Mouse (Mus musculus) neural tube, embryonic 14.5 days (tissue): Measurements from ENCODE around the gene Ckap4. TPM values are rescaled to one million over a fixed set of nuclear protein-coding genes. Genes with fewer than 3 reads are reported as not detected.
"Not testable (repeated sequence)": the region's sequence is repeated elsewhere in the genome, so short reads cannot be mapped to it uniquely, and the experiment has no call there.

Experiments
- ATAC-seq: fragments of 200-750 bp; cut with Nextera tagmentation; 2 replicates; pipeline ENCODE4 v1.8.0; 2017; ENCODE audit warnings: low read depth, mild to moderate bottlenecking, moderate TSS enrichment, moderate library complexity
- H3K27ac ChIP-seq: fragments of 300-500 bp; sonication (generic); 2 replicates; pipeline ENCODE4 v1.5.1; 2014; ENCODE audit warnings: low read depth, mild to moderate bottlenecking, control low read depth, low read length, moderate library complexity, mixed read lengths
- H3K27me3 ChIP-seq: fragments of 300-500 bp; sonication (generic); 2 replicates; pipeline ENCODE4 v1.6.1; 2014; ENCODE audit warnings: low read length; ENCODE audit not compliant: control insufficient read depth, insufficient read depth
- H3K36me3 ChIP-seq: fragments of 300-500 bp; sonication (generic); 2 replicates; pipeline ENCODE4 v1.6.1; 2014; ENCODE audit warnings: low read length, mixed read lengths; ENCODE audit not compliant: control insufficient read depth, insufficient read depth
- H3K4me1 ChIP-seq: fragments of 300-500 bp; sonication (generic); 2 replicates; pipeline ENCODE4 v1.6.1; 2014; ENCODE audit warnings: low read length; ENCODE audit not compliant: control insufficient read depth, insufficient read depth
- H3K4me2 ChIP-seq: fragments of 300-500 bp; sonication (generic); 2 replicates; pipeline ENCODE4 v1.6.1; 2014; ENCODE audit warnings: mild to moderate bottlenecking, low read depth, low read length, control low read depth
- H3K4me3 ChIP-seq: fragments of 300-500 bp; sonication (generic); 2 replicates; pipeline ENCODE4 v1.5.1; 2014; ENCODE audit warnings: low read depth, low read length, control low read depth, mixed read lengths
- H3K9ac ChIP-seq: fragments of 300-500 bp; sonication (generic); replicated peaks from 2 replicates; pipeline ENCODE4 v1.6.1; 2014; ENCODE audit warnings: low read depth, mild to moderate bottlenecking, control low read depth, low read length, mixed read lengths
- H3K9me3 ChIP-seq: fragments of 300-500 bp; sonication (generic); 2 replicates; pipeline ENCODE4 v1.6.1; 2016; ENCODE audit warnings: low read length; ENCODE audit not compliant: control insufficient read depth
- WGBS: fragments of 180-500 bp; shearing (Covaris S2); extraction: QIAGEN DNeasy Blood & Tissue Kit; methylation state at CpG from one replicate; pipeline ENCODE4 v1.1.7; 2014; 5-methylcytosine and 5-hydroxymethylcytosine counted together
- polyA plus RNA-seq: library from polyadenylated mRNA; unstranded; fragments of >200 nt; fragmentation: Nextera tagmentation; extraction: Ambion mirVana; gene quantifications from 2 replicates; pipeline ENCODE4 v1.2.1, GENCODE M21; 2014

Ckap4 gene
- polyA plus RNA-seq, 1 experiment from 2014 or later = 60.8 TPM

GRCm38 (mm10) chr10:84494432-84494831 lies 39.4 kb downstream of the Ckap4 start:
- Histone ChIP-seq H3K9me3 (no peaks in the 10 kb centered on the region), H3K27me3 (no peaks in the 10 kb centered on the region), H3K9ac (no peak overlapping the region), H3K4me3 (no peak overlapping the region), H3K36me3 (no peaks in the 10 kb centered on the region), H3K27ac (no peak overlapping the region), H3K4me1 (0 out of 2 replicates have a peak, but pooled peaks cover 2% of the 10 kb centered on the region), H3K4me2 (no peak overlapping the region)
- ATAC-seq = no peak
- 82% methylated on average over 7 of the region's 7 CpGs for WGBS

GRCm38 (mm10) chr10:84490115-84490514 lies 43.7 kb downstream of the Ckap4 start:
- Histone ChIP-seq H3K4me1 (no peaks in the 10 kb centered on the region), H3K4me3 (no peak overlapping the region), H3K27me3 (no peaks in the 10 kb centered on the region), H3K9me3 (no peaks in the 10 kb centered on the region), H3K4me2 (no peak overlapping the region), H3K36me3 (no peaks in the 10 kb centered on the region), H3K27ac (no peak overlapping the region), H3K9ac (no peak overlapping the region)
- ATAC-seq = no peak
- WGBS = 92% methylated on average over 5 of the region's 5 CpGs

DNA sequence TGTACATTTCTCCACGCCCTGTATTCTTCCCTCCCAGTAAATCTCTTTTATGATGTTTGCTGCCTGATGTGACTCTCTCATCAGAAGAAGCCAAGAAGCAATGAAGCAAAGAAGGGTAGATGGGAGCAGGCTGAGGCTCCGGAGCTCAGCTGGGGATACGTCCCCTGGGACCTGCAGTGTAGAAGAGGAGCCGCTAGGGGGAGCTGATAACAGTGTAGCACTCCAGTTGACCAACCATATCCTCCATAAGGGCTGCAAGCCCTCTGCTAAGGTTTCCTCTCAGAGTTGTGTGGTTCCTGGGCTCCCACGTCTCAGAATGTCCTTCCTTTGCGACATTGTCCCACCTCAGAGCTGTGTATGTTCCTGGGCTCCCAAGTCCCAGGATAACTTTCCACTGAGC lies 45.5 kb downstream of the Ckap4 start:
- 48% methylated on average over 6 of the region's 6 CpGs for WGBS
- Histone ChIP-seq H3K9ac (no peak overlapping the region), H3K27me3 (no peaks in the 10 kb centered on the region), H3K9me3 (no peaks in the 10 kb centered on the region), H3K4me2 (no peak overlapping the region), H3K36me3 (no peaks in the 10 kb centered on the region), H3K4me3 (no peak overlapping the region), H3K4me1 (no peaks in the 10 kb centered on the region), H3K27ac (no peak overlapping the region)
- no peak for ATAC-seq

GRCm38 (mm10) chr10:84484661-84485060 lies 49.2 kb downstream of the Ckap4 start:
- WGBS = 47% methylated on average over 1 of the region's 1 CpGs
- no peaks in the 10 kb centered on the region for H3K9me3 ChIP-seq
- no peak overlapping the region for H3K9ac ChIP-seq
- H3K27ac ChIP-seq = no peak overlapping the region
- no peaks in the 10 kb centered on the region for H3K27me3 ChIP-seq
- no peak overlapping the region for H3K4me2 ChIP-seq
- no peak overlapping the region for H3K4me3 ChIP-seq
- ATAC-seq = no peak
- no peaks in the 10 kb centered on the region for H3K36me3 ChIP-seq
- H3K4me1 ChIP-seq = no peaks in the 10 kb centered on the region

- no peak for ATAC-seq
- WGBS = 87% methylated on average over 3 of the region's 3 CpGs
These were observed 50.3 kb downstream of the Ckap4 start for GRCm38 (mm10) chr10:84483553-84483952.

DNA sequence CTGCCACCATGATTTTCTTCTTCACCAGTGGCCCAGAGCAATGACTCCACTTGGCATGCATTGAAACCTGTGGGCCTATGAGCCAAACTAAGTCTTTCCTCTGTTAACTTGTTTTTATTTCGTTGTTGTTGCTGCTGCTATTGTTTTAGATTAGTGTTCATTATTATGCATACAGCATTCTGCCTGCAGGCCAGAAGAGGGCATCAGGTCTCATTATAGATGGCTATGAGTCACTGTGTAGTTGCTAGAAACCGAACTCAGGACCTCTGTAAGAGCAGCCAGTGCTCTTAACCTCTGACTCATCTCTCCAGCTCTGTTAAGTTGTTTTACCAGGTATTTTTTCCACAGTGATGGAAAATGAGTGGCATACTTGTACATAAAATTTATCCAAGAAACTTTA lies 50.8 kb downstream of the Ckap4 start:
- Histone ChIP-seq H3K9me3 (no peaks in the 10 kb centered on the region), H3K4me2 (no peak overlapping the region), H3K4me1 (no peaks in the 10 kb centered on the region), H3K27me3 (no peaks in the 10 kb centered on the region), H3K4me3 (no peak overlapping the region), H3K36me3 (no peaks in the 10 kb centered on the region), H3K9ac (no peak overlapping the region), H3K27ac (no peak overlapping the region)
- 88% methylated on average over 2 of the region's 2 CpGs for WGBS
- ATAC-seq = no peak

More at GRCm38 (mm10) chr10:84483553-84483952, 50.3 kb downstream of the Ckap4 start:
- Histone ChIP-seq H3K27me3 (no peaks in the 10 kb centered on the region), H3K9me3 (no peaks in the 10 kb centered on the region), H3K4me1 (no peaks in the 10 kb centered on the region), H3K9ac (no peak overlapping the region), H3K27ac (no peak overlapping the region), H3K4me2 (no peak overlapping the region), H3K36me3 (no peaks in the 10 kb centered on the region), H3K4me3 (no peak overlapping the region)

- H3K4me3 ChIP-seq, ATAC-seq, H3K4me1 ChIP-seq, H3K27me3 ChIP-seq, H3K4me2 ChIP-seq, H3K9ac ChIP-seq, H3K36me3 ChIP-seq, H3K9me3 ChIP-seq, H3K27ac ChIP-seq: not testable (repeated sequence)
- WGBS = 89% methylated on average over 15 of the region's 15 CpGs
These were observed 51.4 kb downstream of the Ckap4 start for GRCm38 (mm10) chr10:84482418-84482817.

DNA sequence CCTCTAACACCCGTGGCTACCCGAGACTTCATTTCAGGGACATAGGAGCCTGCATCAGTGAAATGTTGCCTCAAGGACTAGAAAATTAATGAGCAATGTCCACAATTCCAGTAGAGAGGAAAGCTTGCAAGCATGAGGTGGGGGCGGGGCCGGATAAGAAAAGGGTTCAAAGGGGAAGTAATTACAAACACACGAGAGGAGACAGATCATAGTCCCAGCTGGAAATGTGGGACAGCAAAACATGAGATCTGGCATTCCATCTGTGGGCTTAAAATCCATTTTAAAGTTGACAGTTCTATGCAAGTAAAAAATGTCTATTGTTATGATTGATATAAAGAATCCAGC lies 52.6 kb downstream of the Ckap4 start:
- no peak overlapping the region for H3K4me2 ChIP-seq
- 0 out of 2 replicates have a peak, but pooled peaks cover 3% of the 10 kb centered on the region for H3K4me1 ChIP-seq
- no peak overlapping the region for H3K4me3 ChIP-seq
- no peak overlapping the region for H3K9ac ChIP-seq
- ATAC-seq = no peak
- no peaks in the 10 kb centered on the region for H3K27me3 ChIP-seq
- 52% methylated on average over 5 of the region's 5 CpGs for WGBS
- H3K36me3 ChIP-seq = no peaks in the 10 kb centered on the region
- no peak overlapping the region for H3K27ac ChIP-seq
- H3K9me3 ChIP-seq = no peaks in the 10 kb centered on the region

DNA sequence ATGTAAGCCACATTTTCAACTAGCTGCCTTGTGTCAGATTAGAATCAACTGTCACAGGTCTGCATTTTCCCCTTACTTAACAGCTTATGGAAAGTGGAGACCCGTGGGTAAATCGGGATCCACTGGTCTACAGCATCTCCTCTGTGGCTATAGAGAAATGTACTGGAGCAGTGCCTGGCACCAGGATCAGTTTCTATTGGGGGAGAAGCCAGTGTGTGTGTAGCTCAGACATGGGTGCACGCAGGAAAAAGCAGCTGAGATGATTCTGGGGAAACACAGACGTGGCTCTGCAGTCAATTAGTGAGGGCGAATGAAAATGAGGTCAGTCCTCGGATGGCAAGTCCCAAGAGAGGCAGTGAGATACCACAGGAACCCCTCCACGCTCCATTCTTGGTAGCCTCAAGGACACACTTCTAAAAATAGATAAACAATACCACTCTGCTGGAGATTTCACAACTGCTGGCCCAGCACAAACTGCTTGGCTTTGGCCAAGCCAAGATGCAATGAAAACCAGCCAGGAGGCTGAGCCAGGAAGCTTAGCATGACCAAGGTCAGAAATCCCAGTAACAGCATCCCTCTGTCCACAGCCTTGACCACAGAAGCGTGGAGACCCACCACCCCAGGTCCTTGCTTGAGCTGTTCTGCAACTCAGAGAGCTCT lies 53.1 kb downstream of the Ckap4 start:
- Histone ChIP-seq H3K4me3 (no peak overlapping the region), H3K9me3 (no peaks in the 10 kb centered on the region), H3K27me3 (no peaks in the 10 kb centered on the region), H3K4me1 (0 out of 2 replicates have a peak, but pooled peaks cover 3% of the 10 kb centered on the region), H3K4me2 (no peak overlapping the region), H3K27ac (no peak overlapping the region; the same call in 1 of the 2 replicates), H3K36me3 (no peaks in the 10 kb centered on the region), H3K9ac (no peak overlapping the region)
- no peak for ATAC-seq
- 60% methylated on average over 8 of the region's 8 CpGs for WGBS
